Mouse (Mus musculus): ENCODE results near the gene Trmu. TPM values are rescaled to one million over a fixed set of nuclear protein-coding genes. Genes with fewer than 3 reads are reported as not detected.
A peak's percentile ranks its signal among the peaks of the same experiment; 100 is the strongest.

The Trmu gene
- polyA plus RNA-seq, 1 experiment from 2014 or later: 36.7 TPM

DNA sequence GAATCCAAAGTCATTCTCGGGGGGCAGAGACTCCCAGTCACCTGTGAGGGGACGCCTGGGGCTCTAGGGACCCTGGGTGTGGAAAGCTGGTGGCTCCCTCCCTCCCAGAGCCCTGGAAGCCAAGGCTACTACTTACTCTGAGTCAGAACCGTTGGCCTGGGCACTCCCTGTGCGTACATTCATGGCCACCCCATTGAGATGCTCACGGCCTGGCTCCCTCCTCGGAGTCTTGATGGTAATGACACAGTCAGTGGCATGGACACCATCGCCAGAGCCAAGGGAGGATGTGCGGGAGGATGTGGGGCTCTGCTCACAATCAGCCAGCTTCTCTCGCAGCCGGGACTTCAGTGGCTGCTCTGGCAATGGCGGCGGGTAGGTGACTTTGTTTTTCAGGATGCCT is 21.7 kb downstream of the Trmu start:
- 84% methylated on average over 12 of the region's 12 CpGs for WGBS
- Histone ChIP-seq H3K4me3 (no peak overlapping the region), H3K27me3 (ENCODE audit: insufficient read depth, poor library complexity, severe bottlenecking) (no peaks in the 10 kb centered on the region), H3K9me3 (no peaks in the 10 kb centered on the region), H3K4me1 (replicated peaks) (peaks cover 13% of the 10 kb centered on the region; the same call in 1 of the 2 replicates), H3K36me3 (peaks cover 100% of the 10 kb centered on the region), H3K27ac (no peak overlapping the region)
- DNase-seq (ENCODE audit: low spot score): no peak

GRCm38 (mm10) chr15:85902505-85902904 is 23.4 kb downstream of the Trmu start:
- H3K4me3 ChIP-seq: no peak overlapping the region
- H3K27ac ChIP-seq: 0 out of 2 replicates have a peak overlapping the region, but pooled peaks have one; percentile 41
- no peak for DNase-seq (ENCODE audit: low spot score)
- H3K36me3 ChIP-seq: peaks cover 88% of the 10 kb centered on the region
- peaks cover 13% of the 10 kb centered on the region; the same call in 1 of the 2 replicates for H3K4me1 ChIP-seq (replicated peaks)
- H3K9me3 ChIP-seq: no peaks in the 10 kb centered on the region
- 83% methylated on average over 10 of the region's 10 CpGs for WGBS
- H3K27me3 ChIP-seq (ENCODE audit: insufficient read depth, poor library complexity, severe bottlenecking): no peaks in the 10 kb centered on the region

DNA sequence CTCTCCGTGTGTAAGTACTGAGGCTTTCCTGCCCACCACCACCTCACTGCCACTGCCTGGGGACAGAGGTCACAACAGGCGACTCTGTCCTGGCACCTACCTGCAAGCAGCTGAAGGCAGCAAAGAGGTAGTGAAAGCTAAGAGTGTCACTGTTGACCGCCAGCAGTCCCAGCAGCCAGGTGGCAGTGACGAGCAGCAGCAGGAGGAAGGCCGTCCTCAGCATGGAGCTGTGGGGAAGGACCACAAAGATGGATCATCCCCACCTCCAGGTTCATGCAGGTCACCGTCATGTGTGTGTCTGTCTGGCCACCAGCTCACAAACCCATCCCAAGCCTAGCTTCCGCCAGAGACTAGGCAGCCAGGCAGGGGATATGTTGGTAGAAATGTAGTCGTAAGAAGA is 24.7 kb downstream of the Trmu start:
- Histone ChIP-seq H3K4me3 (no peak overlapping the region), H3K4me1 (replicated peaks) (peaks cover 13% of the 10 kb centered on the region; the same call in 1 of the 2 replicates), H3K27me3 (ENCODE audit: insufficient read depth, poor library complexity, severe bottlenecking) (no peaks in the 10 kb centered on the region), H3K36me3 (peaks cover 83% of the 10 kb centered on the region), H3K9me3 (no peaks in the 10 kb centered on the region), H3K27ac (no peak overlapping the region)
- DNase-seq (ENCODE audit: low spot score): no peak
- 75% methylated on average over 8 of the region's 8 CpGs for WGBS

DNA sequence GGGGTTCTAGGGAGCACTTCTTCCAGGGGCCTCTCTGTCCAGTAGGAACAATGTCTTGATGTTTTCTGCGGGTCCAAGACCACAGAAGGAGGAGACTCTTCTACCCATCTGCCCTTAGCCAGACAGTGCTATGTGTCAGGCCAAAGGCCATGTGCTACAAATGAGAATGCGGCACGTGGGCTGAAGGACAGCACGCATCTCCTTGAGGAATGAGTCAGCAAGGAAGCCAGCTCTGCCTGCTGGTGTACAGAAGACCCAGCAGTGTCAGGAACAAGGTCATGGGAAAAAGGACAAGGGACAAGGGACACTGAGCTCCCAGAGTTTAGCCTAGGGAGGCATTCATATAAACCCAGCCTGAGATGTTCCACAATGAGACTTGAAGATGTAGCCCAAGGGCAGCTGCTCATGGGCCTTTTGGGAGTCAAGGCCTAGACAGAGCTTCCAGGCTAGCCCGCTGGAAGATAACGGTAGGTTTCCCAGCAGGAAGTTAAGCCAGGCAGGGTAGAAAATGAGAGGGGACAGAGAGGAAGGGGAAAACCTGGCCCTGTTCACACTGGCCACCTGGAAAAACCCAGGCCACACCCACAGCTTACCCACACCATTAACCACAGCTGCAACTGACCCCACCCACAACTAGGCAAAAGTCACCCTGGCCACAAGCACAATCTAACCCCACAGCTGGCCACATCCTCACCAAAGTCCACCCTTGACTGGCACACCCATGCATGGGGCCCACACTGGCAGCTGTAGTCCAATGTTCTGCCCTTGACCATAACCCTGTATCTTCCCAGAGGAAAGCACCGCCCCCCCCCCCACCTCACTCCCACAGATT is 29.8 kb downstream of the Trmu start:
- H3K27ac ChIP-seq: no peak overlapping the region
- WGBS: 91% methylated on average over 7 of the region's 7 CpGs
- no peaks in the 10 kb centered on the region for H3K27me3 ChIP-seq (ENCODE audit: insufficient read depth, poor library complexity, severe bottlenecking)
- no peak for DNase-seq (ENCODE audit: low spot score)
- H3K9me3 ChIP-seq: no peaks in the 10 kb centered on the region
- peaks cover 3% of the 10 kb centered on the region; the same call in 1 of the 2 replicates for H3K4me1 ChIP-seq (replicated peaks)
- peaks cover 51% of the 10 kb centered on the region for H3K36me3 ChIP-seq
- H3K4me3 ChIP-seq: no peak overlapping the region

DNA sequence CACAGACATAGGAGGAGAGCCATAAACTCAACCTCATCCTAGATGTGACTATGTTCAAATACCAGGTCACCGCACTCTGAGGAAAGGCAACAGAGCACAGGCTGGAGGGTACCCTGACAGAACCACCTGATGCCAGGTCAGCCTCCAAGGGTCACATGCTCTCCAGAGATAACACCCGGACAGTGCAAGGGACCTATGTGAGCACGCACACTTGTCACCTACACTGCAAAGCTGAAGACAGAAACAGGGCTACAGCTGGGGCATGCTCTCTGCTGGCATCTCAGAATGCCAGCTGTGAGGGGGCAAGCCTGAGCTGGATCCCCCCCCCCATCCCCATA is 30.3 kb downstream of the Trmu start:
- H3K4me3 ChIP-seq: no peak overlapping the region
- H3K27ac ChIP-seq: no peak overlapping the region
- no peaks in the 10 kb centered on the region for H3K27me3 ChIP-seq (ENCODE audit: insufficient read depth, poor library complexity, severe bottlenecking)

GRCm38 (mm10) chr15:85909931-85910330 is 30.8 kb downstream of the Trmu start:
- peaks cover 48% of the 10 kb centered on the region for H3K36me3 ChIP-seq
- H3K4me3 ChIP-seq: no peak overlapping the region
- no peaks in the 10 kb centered on the region for H3K27me3 ChIP-seq (ENCODE audit: insufficient read depth, poor library complexity, severe bottlenecking)
- peaks cover 3% of the 10 kb centered on the region; the same call in 1 of the 2 replicates for H3K4me1 ChIP-seq (replicated peaks)
- no peak overlapping the region for H3K27ac ChIP-seq
- no peaks in the 10 kb centered on the region for H3K9me3 ChIP-seq
- WGBS: 76% methylated on average over 10 of the region's 10 CpGs
- no peak for DNase-seq (ENCODE audit: low spot score)

More for the DNA sequence above, 30.3 kb downstream of the Trmu start:
- Histone ChIP-seq H3K4me1 (replicated peaks) (peaks cover 3% of the 10 kb centered on the region; the same call in 1 of the 2 replicates), H3K9me3 (no peaks in the 10 kb centered on the region), H3K36me3 (peaks cover 51% of the 10 kb centered on the region)
- DNase-seq (ENCODE audit: low spot score): no peak
- WGBS: 92% methylated on average over 3 of the region's 3 CpGs

DNA sequence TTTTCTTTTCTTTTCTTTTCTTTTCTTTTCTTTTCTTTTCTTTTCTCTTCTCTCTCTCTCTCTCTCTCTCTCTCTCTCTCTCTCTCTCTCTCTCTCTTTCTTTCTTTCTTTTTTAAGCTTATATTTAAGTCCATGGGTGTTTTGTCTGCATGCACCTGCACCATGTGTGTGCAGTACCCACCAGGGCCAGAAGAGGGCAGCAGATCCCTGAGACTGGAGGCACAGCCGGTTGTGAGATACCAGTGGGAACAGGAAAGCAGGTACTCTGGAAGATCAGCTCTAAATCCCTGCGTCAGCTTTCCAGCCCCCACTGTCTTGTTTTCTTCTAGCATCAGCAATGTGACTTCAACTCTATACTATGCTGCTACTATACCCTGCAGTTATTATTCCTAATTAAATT is 34.5 kb downstream of the Trmu start:
- Histone ChIP-seq H3K9me3 (peaks cover 7% of the 10 kb centered on the region; the same call in 1 of the 2 replicates), H3K27ac (no peak overlapping the region), H3K4me3 (no peak overlapping the region), H3K4me1 (replicated peaks) (peaks cover 2% of the 10 kb centered on the region; the same call in 1 of the 2 replicates), H3K27me3 (ENCODE audit: insufficient read depth, poor library complexity, severe bottlenecking) (no peaks in the 10 kb centered on the region), H3K36me3 (peaks cover 63% of the 10 kb centered on the region)
- peak; percentile 85 for DNase-seq (ENCODE audit: low spot score)
- WGBS: 43% methylated on average over 2 of the region's 2 CpGs

DNA sequence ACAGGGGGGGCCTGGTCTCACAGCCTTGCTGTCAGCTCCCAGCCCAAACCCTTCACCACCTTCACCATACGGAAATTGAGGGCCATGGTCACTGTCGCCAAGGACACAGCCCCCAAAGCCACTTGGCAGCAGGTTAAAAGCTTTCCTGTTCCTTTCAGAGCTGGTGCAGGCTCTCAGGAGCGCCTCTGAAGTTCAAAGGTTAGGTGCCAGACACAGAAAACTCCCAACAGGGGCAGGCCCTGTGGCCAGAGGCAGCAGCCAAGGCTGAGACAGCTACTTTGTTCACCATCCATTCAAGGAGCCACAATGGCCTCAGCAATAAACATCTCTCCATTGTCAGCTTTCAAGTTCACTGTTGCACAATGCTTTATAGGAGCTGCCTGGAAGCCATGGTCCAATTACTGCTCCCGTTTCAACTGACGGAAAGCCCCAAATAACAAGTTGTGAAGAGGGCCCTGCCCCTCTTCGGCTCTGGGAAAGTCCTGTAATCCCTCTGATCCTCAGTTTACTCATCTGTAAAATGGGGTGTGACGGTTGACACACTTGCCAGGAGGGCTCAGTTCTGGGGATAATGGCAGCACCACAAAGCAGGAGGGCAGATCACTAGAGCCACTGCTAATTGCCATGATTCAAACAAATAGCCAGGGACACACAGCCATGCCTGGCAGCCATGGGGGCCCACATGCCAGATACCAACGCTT is 40.2 kb downstream of the Trmu start:
- H3K4me3 ChIP-seq: no peak overlapping the region
- DNase-seq (ENCODE audit: low spot score): peak; percentile 13
- H3K27ac ChIP-seq: peak overlapping the region; percentile 35; the same call in 1 of the 2 replicates
- 61% methylated on average over 8 of the region's 8 CpGs for WGBS
- peaks cover 24% of the 10 kb centered on the region for H3K4me1 ChIP-seq (replicated peaks)
- peaks cover 7% of the 10 kb centered on the region; the same call in 1 of the 2 replicates for H3K9me3 ChIP-seq
- no peaks in the 10 kb centered on the region for H3K27me3 ChIP-seq (ENCODE audit: insufficient read depth, poor library complexity, severe bottlenecking)
- H3K36me3 ChIP-seq: peaks cover 90% of the 10 kb centered on the region

GRCm38 (mm10) chr15:85919892-85920248 is 40.8 kb downstream of the Trmu start:
- Histone ChIP-seq H3K36me3 (peaks cover 92% of the 10 kb centered on the region), H3K27me3 (ENCODE audit: insufficient read depth, poor library complexity, severe bottlenecking) (no peaks in the 10 kb centered on the region), H3K9me3 (peaks cover 7% of the 10 kb centered on the region; the same call in 1 of the 2 replicates), H3K27ac (no peak overlapping the region), H3K4me1 (replicated peaks) (peaks cover 24% of the 10 kb centered on the region), H3K4me3 (no peak overlapping the region)
- WGBS: 69% methylated on average over 8 of the region's 8 CpGs
- DNase-seq (ENCODE audit: low spot score): no peak

DNA sequence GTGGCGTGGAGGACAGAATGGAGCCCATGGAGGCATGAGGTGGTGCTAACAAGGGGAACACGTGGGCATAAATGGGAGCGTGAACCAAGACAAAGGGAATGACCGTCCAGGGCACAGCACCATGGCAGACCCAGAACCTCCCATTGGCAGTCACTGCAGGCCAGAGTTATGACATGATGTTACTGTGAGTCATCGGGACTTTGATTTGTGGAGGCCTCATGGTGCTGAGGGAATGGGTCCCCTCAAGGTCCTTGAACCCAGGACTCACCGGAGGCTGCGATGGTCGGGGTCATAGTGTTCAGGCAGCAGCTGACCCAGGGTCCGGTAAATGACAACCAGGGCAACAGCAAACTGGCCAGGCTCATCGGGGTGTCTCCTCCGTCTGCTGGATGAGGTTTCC is 42.7 kb downstream of the Trmu start:
- WGBS: 91% methylated on average over 11 of the region's 11 CpGs
- peaks cover 94% of the 10 kb centered on the region for H3K36me3 ChIP-seq
- no peak for DNase-seq (ENCODE audit: low spot score)
- H3K4me3 ChIP-seq: no peak overlapping the region
- no peaks in the 10 kb centered on the region for H3K27me3 ChIP-seq (ENCODE audit: insufficient read depth, poor library complexity, severe bottlenecking)
- H3K9me3 ChIP-seq: no peaks in the 10 kb centered on the region
- H3K4me1 ChIP-seq (replicated peaks): peaks cover 24% of the 10 kb centered on the region
- no peak overlapping the region for H3K27ac ChIP-seq

DNA sequence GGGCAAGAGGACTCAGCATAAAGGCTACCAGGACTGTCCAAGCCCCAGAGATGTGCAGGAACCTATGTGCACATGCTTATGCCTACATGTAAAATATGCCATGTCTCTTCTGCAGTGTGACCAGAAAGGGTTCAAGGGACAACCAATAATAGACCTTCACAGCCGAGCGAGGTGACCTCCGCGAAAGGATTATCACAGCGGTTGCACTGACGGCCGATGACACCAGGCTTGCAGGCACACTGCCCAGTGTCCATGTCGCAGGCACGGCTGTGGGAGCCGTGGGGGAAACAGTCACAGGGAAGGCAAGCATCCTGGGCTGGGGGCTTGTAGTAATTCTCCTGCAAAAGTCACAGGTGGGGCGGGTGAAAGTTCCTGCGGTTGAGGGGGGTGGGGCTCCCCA is 49.0 kb downstream of the Trmu start:
- no peak for DNase-seq (ENCODE audit: low spot score)
- Histone ChIP-seq H3K36me3 (peaks cover 90% of the 10 kb centered on the region), H3K27me3 (ENCODE audit: insufficient read depth, poor library complexity, severe bottlenecking) (no peaks in the 10 kb centered on the region), H3K4me1 (replicated peaks) (no peaks in the 10 kb centered on the region), H3K9me3 (no peaks in the 10 kb centered on the region), H3K4me3 (no peak overlapping the region), H3K27ac (no peak overlapping the region)
- WGBS: 91% methylated on average over 12 of the region's 12 CpGs

DNA sequence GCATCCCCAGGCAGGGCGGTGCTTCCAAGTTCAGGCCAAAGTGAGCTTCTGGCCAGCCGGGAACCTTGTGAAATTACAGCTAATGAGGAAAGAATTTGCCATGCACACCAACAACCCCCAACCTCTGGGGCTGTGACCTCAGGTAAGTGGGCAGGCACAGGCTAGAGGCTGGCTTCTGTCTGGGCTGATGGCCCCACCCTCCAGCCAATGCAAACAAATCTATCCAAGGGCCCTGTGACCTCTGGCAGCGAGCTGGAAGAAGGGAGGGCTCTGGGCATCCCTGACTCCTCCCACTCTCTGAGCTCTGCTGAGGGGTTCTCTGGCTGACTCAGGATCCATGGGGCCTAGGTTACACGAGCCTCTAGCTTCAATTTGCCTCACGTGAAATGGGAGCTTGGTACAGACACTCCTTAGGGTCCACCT is 56.5 kb downstream of the Trmu start:
- peak; percentile 59 for DNase-seq (ENCODE audit: low spot score)
- peak overlapping the region; percentile 75 for H3K27ac ChIP-seq
- 36% methylated on average over 5 of the region's 5 CpGs for WGBS
- H3K9me3 ChIP-seq: no peaks in the 10 kb centered on the region
- peaks cover 88% of the 10 kb centered on the region for H3K36me3 ChIP-seq
- H3K27me3 ChIP-seq (ENCODE audit: insufficient read depth, poor library complexity, severe bottlenecking): no peaks in the 10 kb centered on the region
- H3K4me3 ChIP-seq: no peak overlapping the region
- peaks cover 21% of the 10 kb centered on the region for H3K4me1 ChIP-seq (replicated peaks)
